Mouse (Mus musculus) megakaryocyte, embryonic 14.5 days (primary cell): ENCODE results near the gene Idnk.

ENCODE experiments used
- FLI1 ChIP-seq: IDR thresholded peaks from 2 replicates; pipeline ENCODE4 v1.6.1; 2012; ENCODE audit warnings: low read length, inconsistent platforms, mixed read lengths
- GATA1 ChIP-seq: IDR thresholded peaks from 3 replicates; pipeline ENCODE4 v1.6.1; 2012; ENCODE audit warnings: mixed read lengths, low read length, inconsistent platforms, borderline replicate concordance

DNA sequence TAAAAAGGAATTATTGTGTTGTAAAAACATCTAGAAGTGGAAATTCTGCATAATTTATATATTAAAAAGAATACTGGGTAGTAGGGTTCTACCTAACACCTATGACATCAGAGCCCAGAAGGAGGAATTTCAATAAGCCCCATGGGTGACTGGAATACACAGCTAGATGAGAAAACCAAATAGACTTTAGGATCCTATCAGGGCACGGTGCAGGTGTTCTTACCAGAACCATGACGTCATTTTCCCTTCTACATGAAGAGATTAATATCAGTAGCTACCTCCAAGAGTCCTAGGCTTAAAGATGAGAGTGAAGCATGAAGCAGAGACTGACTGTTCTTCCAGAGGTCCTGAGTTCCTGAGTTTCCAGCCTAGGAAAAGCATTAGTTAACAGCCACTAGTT is 40.6 kb upstream of the Idnk start:
- TF ChIP-seq FLI1 (no peak), GATA1 (no peak)
